Mouse (Mus musculus): ENCODE measurements around the gene St6galnac3. TPM values are rescaled to one million over a fixed set of nuclear protein-coding genes. Genes with fewer than 3 reads are reported as not detected.

Gene St6galnac3
- polyA plus RNA-seq, 1 experiment from 2014 or later = 10.2 TPM

DNA sequence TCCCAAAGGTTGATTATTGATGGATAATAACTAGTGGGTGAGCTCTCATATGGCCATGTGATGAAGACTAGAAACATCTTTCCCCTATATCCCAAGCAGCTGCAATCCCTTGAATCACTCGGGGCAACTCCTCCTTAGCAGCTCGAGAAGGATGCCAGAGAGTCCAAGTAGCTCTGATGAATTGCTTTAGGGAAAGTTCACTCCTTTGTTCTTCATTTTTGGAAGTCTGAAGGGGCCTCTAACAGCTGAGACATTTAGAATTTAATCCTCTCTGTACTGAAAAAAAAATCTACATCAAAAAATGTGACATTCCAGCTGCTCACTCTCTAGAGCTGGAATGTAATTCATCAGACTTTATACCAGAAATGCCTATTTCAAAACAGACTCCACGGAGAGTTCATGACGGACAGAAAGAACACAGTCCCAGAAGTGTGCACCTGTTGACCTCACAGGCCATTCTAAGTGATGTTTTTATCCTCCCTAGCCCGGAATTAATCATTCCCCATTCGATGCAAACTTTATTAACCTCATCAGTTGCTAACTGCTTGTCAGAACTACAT is 211.4 kb downstream of the St6galnac3 start:
- Histone ChIP-seq H3K36me3 (replicated peaks) (no peaks in the 10 kb centered on the region), H3K4me3 (replicated peaks) (no peak overlapping the region), H3K9ac (no peak overlapping the region), H3K9me3 (replicated peaks) (no peaks in the 10 kb centered on the region), H3K27ac (replicated peaks) (no peak overlapping the region), H3K4me2 (no peak overlapping the region), H3K27me3 (no peaks in the 10 kb centered on the region), H3K4me1 (replicated peaks) (0 out of 2 replicates have a peak, but pooled peaks cover 7% of the 10 kb centered on the region)
- ATAC-seq (ENCODE audit: insufficient read depth) = no peak
- WGBS (ENCODE audit: insufficient replicate concordance) = 74% methylated on average over 6 of the region's 6 CpGs

DNA sequence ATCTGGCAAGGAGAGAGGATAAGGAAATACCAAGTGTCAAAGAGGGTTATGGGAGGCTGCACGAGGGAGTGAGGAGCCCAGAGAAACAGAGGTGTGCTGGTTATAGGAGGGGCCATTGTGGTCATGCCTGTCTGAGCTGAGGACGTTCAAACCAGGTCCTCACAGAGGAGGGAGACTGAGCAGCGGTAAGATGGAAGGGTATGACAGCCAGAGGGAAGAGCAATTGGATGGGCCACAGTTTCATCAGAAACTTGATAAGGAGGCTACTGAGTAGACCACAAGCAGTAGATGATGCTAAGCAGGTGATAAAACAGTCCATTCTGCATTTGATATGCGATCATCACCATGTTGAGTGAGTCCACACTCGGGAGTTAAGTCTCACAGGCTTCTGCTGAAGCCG is 212.4 kb downstream of the St6galnac3 start:
- no peak for ATAC-seq (ENCODE audit: insufficient read depth)
- H3K4me2 ChIP-seq = no peak overlapping the region
- WGBS (ENCODE audit: insufficient replicate concordance) = 49% methylated on average over 6 of the region's 6 CpGs
- 0 out of 2 replicates have a peak, but pooled peaks cover 7% of the 10 kb centered on the region for H3K4me1 ChIP-seq (replicated peaks)
- no peaks in the 10 kb centered on the region for H3K9me3 ChIP-seq (replicated peaks)
- no peak overlapping the region for H3K9ac ChIP-seq
- no peak overlapping the region for H3K4me3 ChIP-seq (replicated peaks)
- H3K36me3 ChIP-seq (replicated peaks) = no peaks in the 10 kb centered on the region
- H3K27ac ChIP-seq (replicated peaks) = no peak overlapping the region
- no peaks in the 10 kb centered on the region for H3K27me3 ChIP-seq

- Histone ChIP-seq H3K9ac (no peak overlapping the region), H3K36me3 (replicated peaks) (no peaks in the 10 kb centered on the region), H3K9me3 (replicated peaks) (no peaks in the 10 kb centered on the region), H3K27me3 (no peaks in the 10 kb centered on the region), H3K27ac (replicated peaks) (no peak overlapping the region), H3K4me1 (replicated peaks) (0 out of 2 replicates have a peak, but pooled peaks cover 7% of the 10 kb centered on the region), H3K4me3 (replicated peaks) (no peak overlapping the region), H3K4me2 (no peak overlapping the region)
- WGBS (ENCODE audit: insufficient replicate concordance) = 15% methylated on average over 7 of the region's 7 CpGs
- no peak for ATAC-seq (ENCODE audit: insufficient read depth)
Observed at GRCm38 (mm10) chr3:153511151-153511580, 213.8 kb downstream of the St6galnac3 start.

- no peak overlapping the region for H3K4me2 ChIP-seq
- H3K27me3 ChIP-seq = no peaks in the 10 kb centered on the region
- ATAC-seq (ENCODE audit: insufficient read depth) = no peak
- no peak overlapping the region for H3K4me3 ChIP-seq (replicated peaks)
- no peak overlapping the region for H3K27ac ChIP-seq (replicated peaks)
- H3K9ac ChIP-seq = no peak overlapping the region
- H3K9me3 ChIP-seq (replicated peaks) = no peaks in the 10 kb centered on the region
- H3K4me1 ChIP-seq (replicated peaks) = 0 out of 2 replicates have a peak, but pooled peaks cover 7% of the 10 kb centered on the region
- no peaks in the 10 kb centered on the region for H3K36me3 ChIP-seq (replicated peaks)
- 72% methylated on average over 9 of the region's 9 CpGs for WGBS (ENCODE audit: insufficient replicate concordance)
Observed at GRCm38 (mm10) chr3:153510048-153510630, 214.8 kb downstream of the St6galnac3 start.

- Histone ChIP-seq H3K27ac (replicated peaks) (no peak overlapping the region), H3K27me3 (no peaks in the 10 kb centered on the region), H3K9ac (no peak overlapping the region), H3K4me2 (no peak overlapping the region), H3K4me1 (replicated peaks) (0 out of 2 replicates have a peak, but pooled peaks cover 7% of the 10 kb centered on the region), H3K4me3 (replicated peaks) (no peak overlapping the region), H3K9me3 (replicated peaks) (no peaks in the 10 kb centered on the region), H3K36me3 (replicated peaks) (no peaks in the 10 kb centered on the region)
- WGBS (ENCODE audit: insufficient replicate concordance) = 61% methylated on average over 4 of the region's 4 CpGs
- no peak for ATAC-seq (ENCODE audit: insufficient read depth)
Observed at GRCm38 (mm10) chr3:153509643-153510042, 215.3 kb downstream of the St6galnac3 start.

DNA sequence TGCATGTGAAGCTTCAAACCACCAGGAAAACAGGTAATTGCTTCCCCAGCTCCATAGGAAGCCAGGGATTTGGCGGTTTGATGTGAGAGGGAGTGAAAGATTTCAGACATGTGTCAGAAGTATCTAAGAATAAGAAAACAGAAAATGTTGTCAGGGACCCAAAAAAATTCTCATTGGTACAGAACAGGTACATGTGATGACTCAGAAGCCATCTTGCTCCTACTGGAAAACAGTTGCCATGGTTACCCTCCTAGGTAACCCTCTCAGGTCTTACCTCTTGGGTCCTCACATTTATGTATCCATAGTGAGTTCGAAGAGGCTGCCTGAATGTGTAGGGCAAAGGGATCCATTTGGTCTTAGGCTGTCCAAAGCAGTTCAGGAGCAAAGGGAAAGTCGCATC is 215.9 kb downstream of the St6galnac3 start:
- Histone ChIP-seq H3K27me3 (no peaks in the 10 kb centered on the region), H3K9ac (no peak overlapping the region), H3K4me3 (replicated peaks) (no peak overlapping the region), H3K4me2 (no peak overlapping the region), H3K9me3 (replicated peaks) (no peaks in the 10 kb centered on the region), H3K27ac (replicated peaks) (no peak overlapping the region), H3K4me1 (replicated peaks) (0 out of 2 replicates have a peak, but pooled peaks cover 7% of the 10 kb centered on the region), H3K36me3 (replicated peaks) (no peaks in the 10 kb centered on the region)
- 81% methylated on average over 3 of the region's 3 CpGs for WGBS (ENCODE audit: insufficient replicate concordance)
- ATAC-seq (ENCODE audit: insufficient read depth) = no peak

- H3K27ac ChIP-seq (replicated peaks) = no peak overlapping the region
- H3K9me3 ChIP-seq (replicated peaks) = no peaks in the 10 kb centered on the region
- H3K36me3 ChIP-seq (replicated peaks) = no peaks in the 10 kb centered on the region
- 0 out of 2 replicates have a peak, but pooled peaks cover 7% of the 10 kb centered on the region for H3K4me1 ChIP-seq (replicated peaks)
- H3K4me3 ChIP-seq (replicated peaks) = no peak overlapping the region
- H3K4me2 ChIP-seq = no peak overlapping the region
- H3K9ac ChIP-seq = no peak overlapping the region
- no peaks in the 10 kb centered on the region for H3K27me3 ChIP-seq
- WGBS (ENCODE audit: insufficient replicate concordance) = 80% methylated on average over 2 of the region's 2 CpGs
- no peak for ATAC-seq (ENCODE audit: insufficient read depth)
Observed at GRCm38 (mm10) chr3:153508592-153508991, 216.4 kb downstream of the St6galnac3 start.

- 78% methylated on average over 2 of the region's 2 CpGs for WGBS (ENCODE audit: insufficient replicate concordance)
- no peak overlapping the region for H3K9ac ChIP-seq
Observed at GRCm38 (mm10) chr3:153507599-153507998, 217.4 kb downstream of the St6galnac3 start.

DNA sequence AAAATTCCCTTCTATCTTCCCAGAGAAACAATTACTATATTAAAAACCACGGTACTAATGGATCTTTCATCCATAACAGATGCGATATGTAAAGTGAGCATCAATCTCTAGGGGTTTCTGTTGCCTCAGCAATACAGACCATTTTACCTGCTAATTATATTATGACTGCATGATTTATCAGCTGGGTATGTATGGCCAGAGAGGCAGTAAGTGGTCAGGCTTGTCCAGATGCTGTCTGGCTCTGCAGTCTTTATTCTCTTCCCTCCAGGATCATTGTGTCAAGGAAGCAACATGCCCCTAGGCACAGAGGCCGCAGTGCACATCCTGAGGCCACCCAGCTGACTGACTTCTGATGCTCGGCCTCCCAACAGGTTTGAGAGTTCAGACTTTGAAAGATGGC is 222.5 kb downstream of the St6galnac3 start:
- ATAC-seq (ENCODE audit: insufficient read depth) = no peak
- H3K9ac ChIP-seq = no peak overlapping the region
- no peaks in the 10 kb centered on the region for H3K27me3 ChIP-seq
- H3K4me3 ChIP-seq (replicated peaks) = no peak overlapping the region
- WGBS (ENCODE audit: insufficient replicate concordance) = 74% methylated on average over 4 of the region's 4 CpGs
- H3K4me2 ChIP-seq = no peak overlapping the region
- no peaks in the 10 kb centered on the region for H3K36me3 ChIP-seq (replicated peaks)
- H3K4me1 ChIP-seq (replicated peaks) = no peaks in the 10 kb centered on the region
- H3K9me3 ChIP-seq (replicated peaks) = no peaks in the 10 kb centered on the region
- no peak overlapping the region for H3K27ac ChIP-seq (replicated peaks)

More at GRCm38 (mm10) chr3:153507599-153507998, 217.4 kb downstream of the St6galnac3 start:
- Histone ChIP-seq H3K27me3 (no peaks in the 10 kb centered on the region), H3K4me1 (replicated peaks) (0 out of 2 replicates have a peak, but pooled peaks cover 7% of the 10 kb centered on the region), H3K27ac (replicated peaks) (no peak overlapping the region), H3K36me3 (replicated peaks) (no peaks in the 10 kb centered on the region), H3K4me3 (replicated peaks) (no peak overlapping the region), H3K4me2 (no peak overlapping the region), H3K9me3 (replicated peaks) (no peaks in the 10 kb centered on the region)
- no peak for ATAC-seq (ENCODE audit: insufficient read depth)

- Histone ChIP-seq H3K9ac (no peak overlapping the region), H3K36me3 (replicated peaks) (no peaks in the 10 kb centered on the region), H3K9me3 (replicated peaks) (no peaks in the 10 kb centered on the region), H3K4me1 (replicated peaks) (no peaks in the 10 kb centered on the region), H3K4me2 (no peak overlapping the region), H3K27me3 (no peaks in the 10 kb centered on the region), H3K4me3 (replicated peaks) (no peak overlapping the region), H3K27ac (replicated peaks) (no peak overlapping the region)
- 49% methylated on average over 3 of the region's 3 CpGs for WGBS (ENCODE audit: insufficient replicate concordance)
- ATAC-seq (ENCODE audit: insufficient read depth) = no peak
Observed at GRCm38 (mm10) chr3:153501333-153501877, 223.6 kb downstream of the St6galnac3 start.

DNA sequence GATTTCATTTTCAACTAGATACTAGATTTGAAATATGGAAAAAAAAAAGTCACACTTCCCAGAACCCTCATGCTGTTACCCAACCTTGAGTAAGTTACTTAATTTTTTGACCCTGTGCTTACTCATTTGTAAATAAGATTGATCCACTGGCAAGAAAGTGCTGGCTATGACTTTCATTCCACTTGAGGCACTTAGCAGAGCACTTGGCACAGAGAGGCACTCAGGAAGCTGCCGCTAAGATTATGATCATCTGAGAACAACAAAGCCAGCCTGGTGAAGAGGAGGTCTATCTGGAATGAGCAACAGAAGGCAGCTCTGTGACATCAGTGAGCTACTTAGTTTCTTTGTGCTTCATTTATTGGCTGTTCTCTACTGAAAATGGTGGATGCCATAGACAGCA is 232.0 kb downstream of the St6galnac3 start:
- H3K27ac ChIP-seq (replicated peaks) = no peak overlapping the region

More for the DNA sequence above, 232.0 kb downstream of the St6galnac3 start:
- H3K27me3 ChIP-seq = no peaks in the 10 kb centered on the region
- no peak overlapping the region for H3K9ac ChIP-seq
- no peak overlapping the region for H3K4me3 ChIP-seq (replicated peaks)
- no peak overlapping the region for H3K4me2 ChIP-seq
- WGBS (ENCODE audit: insufficient replicate concordance) = 57% methylated on average over 1 of the region's 1 CpGs
- no peaks in the 10 kb centered on the region for H3K36me3 ChIP-seq (replicated peaks)
- no peak for ATAC-seq (ENCODE audit: insufficient read depth)
- no peaks in the 10 kb centered on the region for H3K9me3 ChIP-seq (replicated peaks)
- no peaks in the 10 kb centered on the region for H3K4me1 ChIP-seq (replicated peaks)

Measured in liver, embryonic 15.5 days (tissue).